20 mouse cellular contexts compared by ENCODE assay signal in genomic region chr14:56502407-56502806, GRCm38 (mm10).
"Had no signal": no experiment of that assay in that cellular context is flagged by ENCODE, and none has a peak within 500 bp of the region (broad histone marks: within the 10 kb centered on the region; RNA-seq: fewer than 3 reads in every experiment).

No protein-coding gene starts in this region.

- DNase-seq: gastrocnemius, postnatal 10 days; gastrocnemius, postnatal 25 days; heart, adult 18-20 months; heart, postnatal 10 days; kidney, adult 18-20 months; kidney, adult 8-10 months; kidney, postnatal 25 days; kidney, postnatal 4 days; liver; liver, embryonic 13.5 days had no signal

- H3K27me3 ChIP-seq: heart, embryonic 12.5 days; hindbrain, embryonic 13.5 days; hindbrain, embryonic 15.5 days; limb, embryonic 12.5 days; liver, embryonic 13.5 days; liver, embryonic 15.5 days had no signal

- H3K4me3 ChIP-seq: heart, embryonic 10.5 days; heart, embryonic 12.5 days; hindbrain, embryonic 13.5 days; hindbrain, embryonic 15.5 days; layer of hippocampus, adult 2 months; left cerebral cortex, adult 2 months; limb, embryonic 10.5 days; limb, embryonic 12.5 days; liver, embryonic 13.5 days; liver, embryonic 15.5 days had no signal

- H3K36me3 ChIP-seq: heart, embryonic 10.5 days; heart, embryonic 12.5 days; hindbrain, embryonic 13.5 days; hindbrain, embryonic 15.5 days; limb, embryonic 10.5 days; limb, embryonic 12.5 days; liver, embryonic 13.5 days; liver, embryonic 15.5 days had no signal

- H3K4me2 ChIP-seq: heart, embryonic 12.5 days; hindbrain, embryonic 13.5 days; hindbrain, embryonic 15.5 days; limb, embryonic 12.5 days; liver, embryonic 11.5 days; liver, embryonic 13.5 days; liver, embryonic 15.5 days had no signal
